Mouse (Mus musculus) brain, adult 10 weeks (tissue): ENCODE results near the gene Rack1. TPM values are rescaled to one million over a fixed set of nuclear protein-coding genes. Genes with fewer than 3 reads are reported as not detected.

Experiments used
- polyA plus RNA-seq: library from polyadenylated mRNA; stranded (reverse); fragments of 350-450 nt; fragmentation: Illumina TruSeq; extraction: RNeasy Lipid Tissue Mini Kit (QIAGEN cat#74804); gene quantifications from one replicate; pipeline ENCODE4 v1.2.3, GENCODE M21; 2015; ENCODE audit warnings: low read depth, low replicate concordance

The Rack1 gene
- polyA plus RNA-seq: 450 TPM

GRCm38 (mm10) chr11:48799921-48800701 lies at the start of gene Rack1:
Gene Rack1 (plus strand): TSS chr11:48800332.

GRCm38 (mm10) chr11:48816800-48817665 lies 16.9 kb downstream of the Rack1 start, which contains the start of gene Trim41:
Gene Trim41 (minus strand): TSS chr11:48817353.

DNA sequence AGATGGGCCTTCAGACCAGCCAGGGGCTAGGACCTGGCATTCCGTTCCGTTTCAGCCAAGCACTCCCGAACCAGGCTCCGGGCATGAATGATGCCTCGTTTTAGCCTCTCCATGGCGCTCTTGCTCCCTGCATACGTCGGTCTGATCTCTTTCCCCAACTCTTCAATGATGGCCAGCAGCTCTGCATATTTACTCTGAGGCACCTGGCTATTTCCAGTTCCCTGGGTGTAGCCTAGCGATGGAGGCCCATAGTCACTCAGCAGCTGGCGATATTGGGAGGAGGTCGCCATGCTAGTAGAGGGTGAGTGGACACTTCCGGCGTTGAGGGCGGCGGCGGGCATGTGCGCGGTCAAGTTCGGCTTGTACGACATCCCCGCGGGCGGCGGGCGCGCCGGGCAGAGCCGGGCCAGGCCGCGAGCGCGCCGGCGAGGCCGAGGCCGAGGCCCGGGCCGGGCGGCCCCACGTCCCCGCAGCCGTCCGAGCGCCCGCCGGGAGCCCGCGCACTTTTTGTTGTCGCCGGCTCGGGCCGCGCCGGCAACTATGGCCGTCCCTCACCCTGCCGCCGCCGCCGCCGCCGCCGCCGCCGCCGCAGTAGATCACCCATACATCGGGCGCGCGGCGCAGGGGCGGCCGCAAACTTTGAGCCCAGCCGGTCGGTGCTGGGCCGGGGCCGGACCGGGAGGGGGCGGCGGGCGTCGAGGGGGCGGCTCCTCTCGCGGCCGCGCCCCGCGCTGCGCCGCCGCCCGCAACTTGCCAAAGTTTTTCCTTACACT lies 26.0 kb downstream of the Rack1 start, which contains the start of the genes Trim7 and Gm12184:
TSS of gene Trim7 (plus strand) at position 162 of the 773 bp plus-strand sequence.
TSS of gene Gm12184 (minus strand) at position 677 of the 773 bp plus-strand sequence.

Other genes with a start within 250 kb of the Rack1 start
- gene Trim41, start 17.0 kb downstream of the Rack1 start, polyA plus RNA-seq: 34.2 TPM
- 3.4 TPM for gene Trim7, start 25.8 kb downstream of the Rack1 start, polyA plus RNA-seq
- 11.3 TPM for gene Gm12184, start 26.3 kb downstream of the Rack1 start, polyA plus RNA-seq
- gene Irgm1, start 71.4 kb downstream of the Rack1 start, polyA plus RNA-seq: 12.1 TPM
- gene Gm5431, start 101.9 kb downstream of the Rack1 start, polyA plus RNA-seq: not detected
- gene Psme2b, start 145.9 kb downstream of the Rack1 start, polyA plus RNA-seq: 1.7 TPM
- not detected for gene Olfr56, start 178.6 kb downstream of the Rack1 start, polyA plus RNA-seq
- 1.6 TPM for gene 9930111J21Rik1, start 179.1 kb downstream of the Rack1 start, polyA plus RNA-seq
- not detected for gene Gm12185, start 191.9 kb downstream of the Rack1 start, polyA plus RNA-seq
- gene Tgtp1, start 193.8 kb downstream of the Rack1 start, polyA plus RNA-seq: 1.6 TPM